Comparison of ENCODE assay signal across 15 mouse cellular contexts in the genomic region with DNA sequence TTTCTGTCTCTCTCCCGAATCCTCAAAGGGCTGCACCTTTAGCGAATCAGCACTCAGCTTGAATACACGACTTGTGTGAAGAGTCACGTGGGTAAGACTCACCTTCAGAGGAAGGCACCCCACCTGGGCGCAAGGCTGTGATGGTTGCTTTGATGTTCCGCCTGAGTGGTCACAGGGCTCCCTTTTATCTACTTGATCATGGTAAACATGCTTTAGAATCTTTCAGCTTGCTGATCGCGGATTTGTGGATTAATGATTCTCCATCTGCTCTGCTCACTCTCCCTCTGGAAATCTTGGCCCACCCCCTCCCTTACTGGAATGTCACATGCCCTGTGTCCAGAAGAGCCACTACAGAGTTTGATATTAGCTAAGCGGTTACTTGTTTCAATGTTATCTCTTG. TPM values are rescaled to one million over a fixed set of nuclear protein-coding genes. Genes with fewer than 3 reads are reported as not detected.
DNase-seq lines count a peak whose midpoint lies in the region; ATAC-seq and TF ChIP-seq lines count a peak whose summit lies in the region.
"Had no signal": no experiment of that assay in that cellular context is flagged by ENCODE, and none has a peak within 500 bp of the region (broad histone marks: within the 10 kb centered on the region; RNA-seq: fewer than 3 reads in every experiment).

No protein-coding gene starts in this region.

- no peak for TF ChIP-seq EP300 in liver, postnatal 0 days (IDR thresholded peaks at IDR 0.05; ENCODE audit: low read depth)

- peak; percentile 70 for ATAC-seq in kidney, embryonic 16.5 days (ENCODE audit: low FRiP score, low TSS enrichment)
- ATAC-seq in liver, postnatal 0 days = no peak
- ATAC-seq: CD4-positive, CD25-positive, alpha-beta regulatory T cell, adult 4 months; midbrain, embryonic 15.5 days had no signal

- WGBS in kidney, embryonic 16.5 days = 57% methylated on average over 9 of the region's 9 CpGs
- WGBS in liver, postnatal 0 days (ENCODE audit: insufficient replicate concordance) = 60% methylated on average over 9 of the region's 9 CpGs

- peak overlapping the region; percentile 56; the same call in 1 of the 2 replicates for H3K27ac ChIP-seq in kidney, embryonic 16.5 days (ENCODE audit: low read length)
- H3K27ac ChIP-seq in liver, postnatal 0 days (ENCODE audit: low read depth) = peak overlapping the region; percentile 90
- H3K27ac ChIP-seq: embryonic facial prominence, embryonic 13.5 days; forebrain, embryonic 10.5 days; limb, embryonic 12.5 days; midbrain, embryonic 15.5 days had no signal

- H3K9me3 ChIP-seq in kidney, embryonic 16.5 days (ENCODE audit: low read length) = no peaks in the 10 kb centered on the region
- no peaks in the 10 kb centered on the region for H3K9me3 ChIP-seq in liver, postnatal 0 days (ENCODE audit: low read length)
- H3K9me3 ChIP-seq: embryonic facial prominence, embryonic 13.5 days; forebrain, embryonic 10.5 days; limb, embryonic 12.5 days; midbrain, embryonic 15.5 days had no signal

- intact Hi-C loops in left cerebral cortex, postnatal 14 days (cut with DNase I) = no loop called here
- intact Hi-C loops in heart, postnatal 10 days (cut with DNase I) = no loop called here

- peaks cover 7% of the 10 kb centered on the region for H3K4me1 ChIP-seq in kidney, embryonic 16.5 days (ENCODE audit: insufficient read depth, low read length)
- H3K4me1 ChIP-seq in liver, postnatal 0 days (ENCODE audit: insufficient read depth) = peaks cover 20% of the 10 kb centered on the region
- H3K4me1 ChIP-seq: forebrain, embryonic 10.5 days; limb, embryonic 12.5 days; midbrain, embryonic 15.5 days had no signal

- H3K9ac ChIP-seq in kidney, embryonic 16.5 days (replicated peaks; ENCODE audit: low read length) = no peak overlapping the region
- no peak overlapping the region for H3K9ac ChIP-seq in liver, postnatal 0 days (replicated peaks)
- H3K9ac ChIP-seq: embryonic facial prominence, embryonic 13.5 days; limb, embryonic 12.5 days; midbrain, embryonic 15.5 days had no signal

- no peak overlapping the region for H3K4me2 ChIP-seq in kidney, embryonic 16.5 days (replicated peaks; ENCODE audit: low read depth, low read length)
- peak overlapping the region; percentile 41 for H3K4me2 ChIP-seq in liver, postnatal 0 days (ENCODE audit: low read depth, low read length)
- H3K4me2 ChIP-seq: embryonic facial prominence, embryonic 13.5 days; limb, embryonic 12.5 days; midbrain, embryonic 15.5 days had no signal

- no peak overlapping the region for H3K4me3 ChIP-seq in kidney, embryonic 16.5 days (ENCODE audit: low read length)
- H3K4me3 ChIP-seq in liver, postnatal 0 days (ENCODE audit: low read depth, low read length) = no peak overlapping the region
- H3K4me3 ChIP-seq: embryonic facial prominence, embryonic 13.5 days; forebrain, embryonic 10.5 days; limb, embryonic 12.5 days; midbrain, embryonic 15.5 days had no signal

- H3K36me3 ChIP-seq in kidney, embryonic 16.5 days (ENCODE audit: insufficient read depth, low read length) = no peaks in the 10 kb centered on the region
- no peaks in the 10 kb centered on the region for H3K36me3 ChIP-seq in liver, postnatal 0 days (replicated peaks; ENCODE audit: insufficient read depth, low read length)
- H3K36me3 ChIP-seq: embryonic facial prominence, embryonic 13.5 days; forebrain, embryonic 10.5 days; limb, embryonic 12.5 days; midbrain, embryonic 15.5 days had no signal

- peak; percentile 25 for DNase-seq in testis, postnatal 14 days (ENCODE audit: low spot score)
- no peak for DNase-seq in testis, postnatal 10 days (ENCODE audit: low spot score)
- DNase-seq in liver, postnatal 0 days = no peak
- DNase-seq in adrenal gland, adult 2 months = no peak
- DNase-seq in left cerebral cortex, postnatal 14 days (ENCODE audit: low spot score in 2 of 2) = no peak
- no peak for DNase-seq in heart, postnatal 10 days
- DNase-seq: cerebellum, postnatal 36 days; heart, postnatal 36 days; layer of hippocampus, postnatal 36 days had no signal

- no peaks in the 10 kb centered on the region for H3K27me3 ChIP-seq in kidney, embryonic 16.5 days (ENCODE audit: insufficient read depth, low read length)
- no peaks in the 10 kb centered on the region for H3K27me3 ChIP-seq in liver, postnatal 0 days (ENCODE audit: insufficient read depth, low read length)
- H3K27me3 ChIP-seq: embryonic facial prominence, embryonic 13.5 days; limb, embryonic 12.5 days; midbrain, embryonic 15.5 days had no signal

- no peak for TF ChIP-seq CTCF in liver, postnatal 0 days (IDR thresholded peaks at IDR 0.05; ENCODE audit: low read depth)

RNA-seq across cellular contexts. Expression of a gene that starts 37.1 kb away (rescaled TPM):
- polyA plus RNA-seq in kidney, embryonic 16.5 days (2015; fragmentation: Nextera tagmentation; extraction: Ambion mirVana) = 27.7 and 41.9 TPM in 2 replicates
- polyA plus RNA-seq in liver, postnatal 0 days (2015; fragmentation: Nextera tagmentation; extraction: Ambion mirVana) = 9.3 and 9.8 TPM in 2 replicates
- 10 to 100 TPM; 86.4 to 99.1 TPM for total RNA-seq in adrenal gland, adult 2 months (2021)
- 14.6 and 17.4 TPM in 2 replicates for polyA plus RNA-seq in adrenal gland, adult 2 months (2012; rRNA removed)
- 100 to 1,000 TPM; 140 to 149 TPM for total RNA-seq in left cerebral cortex, postnatal 14 days (2021)
- 100 to 1,000 TPM in 1 of 2 experiments, 10 to 100 TPM in 1; 97.2 to 108 TPM for total RNA-seq in heart, postnatal 10 days (2021)
